Mouse (Mus musculus) bone marrow, adult 2 months (tissue): ENCODE data around the gene Brip1. TPM values are rescaled to one million over a fixed set of nuclear protein-coding genes. Genes with fewer than 3 reads are reported as not detected.
"Not testable (repeated sequence)": the region's sequence is repeated elsewhere in the genome, so short reads cannot be mapped to it uniquely, and the experiment has no call there.

Experiments
- H3K27ac ChIP-seq: fragments of 200-500 bp; 2 replicates; pipeline ENCODE4 v1.5.1; 2012; ENCODE audit warnings: low read depth, mild to moderate bottlenecking, control low read depth, inconsistent platforms, low read length; ENCODE audit not compliant: control insufficient read depth, poor library complexity, insufficient read depth
- H3K4me1 ChIP-seq: fragments of 200-500 bp; 2 replicates; pipeline ENCODE4 v1.6.1; 2011; ENCODE audit warnings: low read length; ENCODE audit not compliant: control insufficient read depth, insufficient read depth
- H3K4me3 ChIP-seq: fragments of 200-500 bp; replicated peaks from 2 replicates; pipeline ENCODE3; 2011; ENCODE audit warnings: mild to moderate bottlenecking, low read depth, low read length, control low read depth; ENCODE audit not compliant: control insufficient read depth
- CTCF ChIP-seq: fragments of 200-500 bp; IDR thresholded peaks from 2 replicates; pipeline ENCODE4 v1.5.1; 2011; ENCODE audit warnings: low read length, control low read depth; ENCODE audit not compliant: control insufficient read depth, insufficient read depth
- POLR2A ChIP-seq: fragments of 200-500 bp; IDR thresholded peaks from 2 replicates; pipeline ENCODE4 v1.6.1; 2011; ENCODE audit warnings: low read depth, mild to moderate bottlenecking, control low read depth, low read length, borderline replicate concordance; ENCODE audit not compliant: control insufficient read depth
- WGBS: fragments of 180-500 bp; shearing (Covaris S2); methylation state at CpG from one replicate; pipeline ENCODE4 v1.1.7; 2018; 5-methylcytosine and 5-hydroxymethylcytosine counted together
- polyA plus RNA-seq: library from polyadenylated mRNA; stranded (reverse); fragments of >200 nt; gene quantifications from 2 replicates; pipeline ENCODE4 v1.2.4, GENCODE M21; 2011; ENCODE audit warnings: low replicate concordance; ENCODE audit not compliant: missing spikeins, insufficient read depth, insufficient read length

Brip1 gene
- polyA plus RNA-seq, 1 experiment, result 6.6 TPM

DNA sequence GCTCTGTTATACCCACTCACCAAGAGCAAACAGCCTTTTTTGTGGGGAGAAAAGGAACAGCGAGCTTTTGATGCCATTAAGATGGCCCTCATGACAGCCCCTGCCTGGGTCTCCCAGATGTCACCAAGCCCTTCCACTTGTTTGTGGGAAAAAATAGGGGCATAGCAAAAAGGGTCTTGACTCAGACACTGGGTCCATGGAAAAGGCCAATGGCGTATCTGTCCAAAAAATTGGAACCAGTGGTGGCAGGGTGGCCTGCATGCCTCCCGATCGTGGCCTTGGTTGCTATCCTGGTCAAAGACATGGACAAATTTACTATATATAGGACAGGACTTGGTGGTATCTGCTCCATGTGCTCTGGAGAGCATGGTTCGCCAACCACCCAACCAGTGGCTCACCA lies 4.0 kb upstream of the Brip1 start:
- Histone ChIP-seq H3K4me1 (no peaks in the 10 kb centered on the region), H3K4me3 (no peak overlapping the region), H3K27ac (no peak overlapping the region)
- 92% methylated on average over 5 of the region's 5 CpGs for WGBS
- no peak for TF ChIP-seq CTCF
- TF ChIP-seq POLR2A, result no peak

DNA sequence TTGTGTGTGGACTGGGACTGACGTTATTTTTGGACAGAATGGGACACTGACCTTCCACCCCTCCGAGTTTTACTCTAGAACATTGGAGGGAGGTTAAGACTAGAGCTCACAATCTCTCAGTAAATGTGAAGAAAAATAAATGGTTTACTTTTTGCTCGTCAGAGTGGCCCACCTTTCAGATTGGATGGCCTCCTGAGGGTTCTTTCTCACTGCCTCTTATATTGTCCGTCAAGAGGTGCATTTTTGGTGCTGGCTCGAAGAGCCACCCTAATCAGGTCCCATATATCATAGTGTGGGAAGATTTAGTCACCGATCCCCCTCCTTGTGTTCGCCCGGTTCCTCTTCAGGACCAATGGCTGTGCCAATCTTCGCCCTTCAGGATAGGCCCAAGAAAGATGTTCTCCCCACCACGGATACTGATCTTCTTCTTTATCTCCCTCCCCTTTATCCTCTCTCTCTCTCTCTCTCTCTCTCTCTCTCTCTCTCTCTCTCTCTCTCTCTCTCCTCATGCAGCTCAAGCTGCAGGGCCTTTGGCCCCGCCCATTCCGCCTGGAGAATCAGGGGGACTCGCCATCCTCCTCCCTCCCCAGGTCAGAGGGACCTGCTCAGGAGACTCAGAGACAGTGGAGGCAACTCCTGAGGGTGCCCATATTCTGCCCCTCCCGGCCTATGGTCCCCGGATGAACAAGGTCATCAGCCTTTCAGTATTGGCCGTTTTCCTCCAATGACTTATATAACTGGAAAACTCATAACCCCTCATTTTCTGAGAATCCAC lies 1.1 kb upstream of the Brip1 start:
- no peaks in the 10 kb centered on the region for H3K4me1 ChIP-seq
- TF ChIP-seq CTCF, result no peak
- no peak for TF ChIP-seq POLR2A
- H3K27ac ChIP-seq, result peak overlapping the region; percentile 73
- WGBS, result 20% methylated on average over 16 of the region's 16 CpGs
- peak overlapping the region; percentile 96 for H3K4me3 ChIP-seq

DNA sequence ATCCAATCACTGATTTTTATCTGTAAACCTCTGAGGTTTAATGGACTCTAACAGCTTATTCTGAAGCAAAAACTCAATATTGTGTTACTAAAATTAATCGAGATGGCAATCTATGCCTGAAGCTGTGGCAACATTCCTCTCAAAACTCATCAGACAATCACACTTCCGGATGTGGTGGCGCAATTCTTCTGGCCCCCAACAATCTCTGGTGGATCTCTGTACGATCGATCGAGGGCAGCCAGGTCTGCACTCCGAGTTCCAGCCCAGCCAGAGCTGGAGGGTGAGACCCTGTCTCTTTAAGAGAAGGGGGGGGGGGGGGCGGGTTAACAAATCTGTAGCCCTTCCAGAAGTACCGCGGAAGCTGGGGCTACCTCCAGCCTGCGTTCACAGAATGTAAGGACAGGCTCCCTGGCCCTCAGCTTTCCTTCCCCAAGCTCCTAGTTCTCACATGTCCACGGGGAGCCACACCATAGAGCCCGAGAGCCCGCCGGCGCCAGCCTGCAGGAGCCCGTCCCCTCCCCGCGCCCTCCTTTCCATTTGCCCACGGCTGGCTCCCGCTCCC lies 452 bp downstream of the Brip1 start:
- Histone ChIP-seq H3K4me1 (no peaks in the 10 kb centered on the region), H3K27ac (peak overlapping the region; percentile 37), H3K4me3 (peak overlapping the region; percentile 96)
- WGBS, result under 1% methylated on average over 21 of the region's 21 CpGs
- TF ChIP-seq POLR2A, result no peak
- TF ChIP-seq CTCF, result no peak

DNA sequence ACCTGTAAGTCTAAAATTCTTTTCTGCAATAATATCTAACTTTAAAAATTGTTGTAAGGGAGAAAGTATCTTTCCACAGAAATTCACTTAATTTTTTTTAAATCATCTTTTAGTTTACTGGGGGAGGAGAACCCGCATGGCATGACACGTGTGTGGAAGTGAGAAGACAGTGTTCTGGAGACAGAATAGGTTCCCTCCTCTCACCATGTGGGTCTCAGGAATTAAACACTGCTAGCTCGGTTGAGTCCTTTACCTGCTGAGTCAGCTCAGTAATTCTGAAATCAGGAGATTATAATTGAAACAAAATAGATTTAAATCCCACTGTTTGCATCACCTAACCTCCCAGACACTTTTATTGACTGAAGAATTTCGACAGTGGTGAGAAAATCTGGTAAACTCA lies 1.3 kb downstream of the Brip1 start:
- 60% methylated on average over 4 of the region's 4 CpGs for WGBS
- Histone ChIP-seq H3K27ac (no peak overlapping the region), H3K4me3 (no peak overlapping the region), H3K4me1 (no peaks in the 10 kb centered on the region)
- TF ChIP-seq POLR2A (no peak), CTCF (no peak)

DNA sequence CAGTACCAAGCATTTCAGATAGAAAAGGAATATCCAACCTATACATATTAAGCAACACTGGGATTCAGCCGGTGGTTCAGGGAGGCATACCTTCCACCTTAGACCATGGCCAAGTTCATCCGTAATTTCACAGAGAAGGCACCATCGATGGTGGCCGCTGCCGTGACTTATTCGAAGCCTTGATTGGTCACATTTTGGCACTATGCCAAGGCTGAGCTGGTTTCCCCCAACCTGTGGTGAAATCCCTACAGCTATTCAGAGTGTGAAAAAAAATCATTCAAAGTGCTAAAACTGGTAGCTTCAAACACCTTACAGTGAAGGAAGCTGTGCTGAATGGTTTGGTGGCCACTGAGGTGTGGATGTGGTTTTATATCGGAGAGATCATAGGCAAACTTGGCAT lies 15.8 kb downstream of the Brip1 start:
- WGBS, result 88% methylated on average over 7 of the region's 7 CpGs
- H3K4me1 ChIP-seq, H3K27ac ChIP-seq, H3K4me3 ChIP-seq: not testable (repeated sequence)

DNA sequence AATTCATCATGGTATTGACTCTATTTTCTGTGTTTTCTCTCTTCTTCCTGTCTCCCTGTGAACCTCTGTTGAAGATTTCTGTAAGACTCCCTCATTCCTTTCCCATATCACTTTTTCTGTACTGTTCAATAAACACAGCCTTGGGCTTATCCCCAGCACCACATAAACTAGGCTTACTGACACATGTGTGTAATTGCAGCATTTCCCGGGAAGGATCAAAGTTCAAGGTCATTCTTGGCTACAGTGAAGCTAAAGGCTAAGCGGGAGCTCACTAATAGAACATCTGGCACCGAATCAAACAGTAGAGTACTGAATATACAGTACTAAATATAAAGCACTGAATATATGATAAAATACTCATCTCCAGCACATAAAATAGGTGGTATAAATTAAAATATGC lies 25.2 kb downstream of the Brip1 start:
- no peaks in the 10 kb centered on the region for H3K4me1 ChIP-seq
- 87% methylated on average over 3 of the region's 3 CpGs for WGBS
- no peak overlapping the region for H3K27ac ChIP-seq
- H3K4me3 ChIP-seq, result no peak overlapping the region
- no peak for TF ChIP-seq CTCF
- TF ChIP-seq POLR2A, result no peak

DNA sequence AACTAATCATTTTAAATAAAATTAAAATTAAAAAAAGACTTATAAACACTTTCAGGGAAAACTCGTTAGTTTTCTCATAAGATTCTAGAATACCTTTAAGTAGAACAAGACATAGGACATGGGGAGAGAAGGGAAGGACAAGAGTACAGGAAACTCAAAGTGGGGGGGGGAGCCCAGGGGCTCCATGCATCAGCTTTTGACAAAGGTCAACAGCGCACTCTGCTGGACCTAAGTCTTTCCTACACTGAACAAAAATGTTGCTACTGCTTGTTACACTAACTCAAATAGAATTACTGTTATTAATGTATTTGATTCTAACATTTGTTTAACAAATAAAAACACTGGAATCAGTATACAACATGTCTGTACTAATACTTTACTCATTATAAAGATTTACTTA lies 26.8 kb downstream of the Brip1 start:
- 65% methylated on average over 2 of the region's 2 CpGs for WGBS
- Histone ChIP-seq H3K27ac (no peak overlapping the region), H3K4me1 (no peaks in the 10 kb centered on the region), H3K4me3 (no peak overlapping the region)
- TF ChIP-seq POLR2A (no peak), CTCF (peak; percentile 21; the same call in 1 of the 2 replicates)

DNA sequence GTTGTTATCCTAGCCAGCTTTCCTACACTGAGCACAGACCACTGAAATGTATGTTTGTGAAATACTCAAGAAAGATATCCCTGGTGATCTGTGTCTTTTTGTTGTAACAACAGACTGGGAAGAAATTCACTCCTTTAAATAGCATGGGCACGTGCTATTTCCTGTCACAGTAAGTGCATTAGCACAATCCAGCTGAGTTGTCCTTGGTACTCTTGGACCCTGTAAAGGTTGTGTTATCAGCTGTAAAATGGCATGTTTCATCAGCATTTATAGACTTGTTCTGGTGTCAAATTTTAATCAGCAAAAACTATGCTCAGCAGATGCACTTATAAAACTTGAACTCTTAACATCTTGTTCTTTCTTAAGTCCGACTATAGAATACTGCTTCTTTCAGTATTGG lies 30.2 kb downstream of the Brip1 start:
- Histone ChIP-seq H3K27ac (no peak overlapping the region), H3K4me1 (no peaks in the 10 kb centered on the region), H3K4me3 (no peak overlapping the region)
- no peak for TF ChIP-seq CTCF
- no peak for TF ChIP-seq POLR2A
- WGBS, result 85% methylated on average over 2 of the region's 2 CpGs

DNA sequence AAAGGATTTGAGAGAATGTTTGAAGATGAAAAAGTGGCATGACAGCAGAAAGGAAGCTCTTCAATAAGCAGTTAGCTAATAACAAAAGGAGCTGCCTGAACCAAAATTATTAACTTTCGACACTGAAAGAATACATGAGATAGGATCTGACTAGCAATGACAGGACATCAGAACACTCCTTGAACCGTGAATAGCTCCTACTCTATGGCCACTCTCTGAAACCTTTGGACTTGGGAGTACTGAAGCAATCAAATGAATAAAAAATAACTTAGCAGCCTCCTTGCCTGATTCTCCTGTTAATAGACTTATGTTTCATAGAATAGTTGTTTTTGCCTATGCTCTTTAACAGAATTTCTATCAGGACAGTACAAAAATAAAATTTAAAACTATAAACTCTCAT lies 40.7 kb downstream of the Brip1 start:
- Histone ChIP-seq H3K4me3 (no peak overlapping the region), H3K27ac (no peak overlapping the region), H3K4me1 (no peaks in the 10 kb centered on the region)
- 80% methylated on average over 2 of the region's 2 CpGs for WGBS
- TF ChIP-seq CTCF (no peak), POLR2A (no peak)

DNA sequence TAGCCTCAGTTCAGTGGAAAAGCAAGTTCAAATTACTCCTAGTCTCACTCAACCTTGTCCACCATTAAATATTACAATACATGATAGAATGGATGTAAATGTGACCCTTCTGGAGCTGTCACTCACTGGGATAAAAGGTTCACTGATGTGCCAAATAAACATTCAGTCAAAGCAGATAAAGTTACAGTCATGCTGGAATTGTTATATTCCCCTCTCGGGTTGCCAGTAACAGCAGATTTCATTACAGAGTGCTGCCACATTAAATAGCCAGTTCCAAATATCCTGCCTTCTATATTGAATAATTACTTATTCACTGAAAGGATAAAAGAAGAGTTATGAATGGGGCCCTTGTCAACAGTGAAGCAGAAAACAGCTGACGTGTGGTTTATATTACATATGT lies 42.0 kb downstream of the Brip1 start:
- 75% methylated on average over 2 of the region's 2 CpGs for WGBS
- Histone ChIP-seq H3K4me3 (no peak overlapping the region), H3K27ac (no peak overlapping the region), H3K4me1 (no peaks in the 10 kb centered on the region)
- TF ChIP-seq POLR2A, result no peak
- TF ChIP-seq CTCF, result no peak
